Comparison of ENCODE assay signal across 30 mouse cellular contexts in the genomic region with DNA sequence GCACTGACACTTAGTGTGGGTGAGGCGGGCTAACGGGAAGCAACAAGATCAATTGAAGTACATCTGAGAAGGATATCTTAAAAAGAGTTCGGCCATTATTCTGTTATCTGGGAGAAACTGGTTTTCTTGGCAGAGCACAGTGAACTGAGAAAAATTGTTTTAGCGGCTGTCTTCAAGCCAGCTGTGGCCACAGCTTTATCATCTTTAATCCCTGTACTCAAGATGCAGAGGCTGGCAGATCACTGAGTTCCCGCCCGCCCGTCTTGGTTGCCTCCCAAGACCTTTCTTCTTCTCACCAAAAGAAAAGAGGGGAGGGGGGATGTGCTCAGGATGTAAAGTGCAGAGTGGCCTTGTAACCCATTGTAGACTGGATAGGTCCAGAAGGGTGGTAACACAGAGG. TPM values are rescaled to one million over a fixed set of nuclear protein-coding genes. Genes with fewer than 3 reads are reported as not detected.
"Had no signal": no experiment of that assay in that cellular context is flagged by ENCODE, and none has a peak within 500 bp of the region (broad histone marks: within the 10 kb centered on the region; RNA-seq: fewer than 3 reads in every experiment).

No protein-coding gene starts in this region.

- H3K9me3 ChIP-seq: embryonic facial prominence, embryonic 10.5 days; embryonic facial prominence, embryonic 12.5 days; embryonic facial prominence, embryonic 13.5 days; embryonic facial prominence, embryonic 15.5 days; forebrain, embryonic 10.5 days; forebrain, embryonic 12.5 days; forebrain, embryonic 13.5 days; forebrain, embryonic 15.5 days had no signal

- H3K9ac ChIP-seq: embryonic facial prominence, embryonic 12.5 days; embryonic facial prominence, embryonic 13.5 days; embryonic facial prominence, embryonic 15.5 days; forebrain, embryonic 12.5 days; forebrain, embryonic 13.5 days; forebrain, embryonic 15.5 days; forebrain, postnatal 0 days had no signal

- H3K36me3 ChIP-seq: forebrain, embryonic 15.5 days had no signal

- H3K27me3 ChIP-seq: embryonic facial prominence, embryonic 12.5 days; embryonic facial prominence, embryonic 13.5 days; embryonic facial prominence, embryonic 15.5 days; forebrain, embryonic 12.5 days; forebrain, embryonic 13.5 days; forebrain, embryonic 15.5 days had no signal

- H3K4me1 ChIP-seq: embryonic facial prominence, embryonic 10.5 days; embryonic facial prominence, embryonic 12.5 days; embryonic facial prominence, embryonic 13.5 days; embryonic facial prominence, embryonic 15.5 days; forebrain, embryonic 10.5 days; forebrain, embryonic 12.5 days; forebrain, embryonic 13.5 days; forebrain, embryonic 15.5 days had no signal

- H3K4me3 ChIP-seq: embryonic facial prominence, embryonic 10.5 days; embryonic facial prominence, embryonic 12.5 days; embryonic facial prominence, embryonic 13.5 days; embryonic facial prominence, embryonic 15.5 days; erythroblast, embryonic 14.5 days; forebrain, embryonic 10.5 days; forebrain, embryonic 12.5 days; forebrain, embryonic 13.5 days; forebrain, embryonic 15.5 days; gastrocnemius, adult 2 months; heart, adult 2 months had no signal

- ATAC-seq: forebrain, embryonic 13.5 days; forebrain, embryonic 14.5 days; forebrain, embryonic 15.5 days; forebrain, embryonic 16.5 days; forebrain, postnatal 0 days had no signal

- DNase-seq: cerebellum, adult 8-10 months; cerebellum, adult 9-10 months; cerebellum, postnatal 10 days; cerebellum, postnatal 14 days; cerebellum, postnatal 25 days; cerebellum, postnatal 36 days; embryo, embryonic 11 days; forebrain, postnatal 0 days; gastrocnemius, adult 2 months; gastrocnemius, postnatal 10 days; gastrocnemius, postnatal 14 days; gastrocnemius, postnatal 25 days; gastrocnemius, postnatal 36 days; heart, adult 11 months; heart, adult 18-20 months; heart, adult 2 months had no signal

- H3K27ac ChIP-seq: embryonic facial prominence, embryonic 10.5 days; embryonic facial prominence, embryonic 12.5 days; embryonic facial prominence, embryonic 13.5 days; embryonic facial prominence, embryonic 15.5 days; forebrain, embryonic 10.5 days; forebrain, embryonic 12.5 days; forebrain, embryonic 13.5 days; forebrain, embryonic 15.5 days; gastrocnemius, adult 2 months; heart, adult 2 months had no signal

RNA-seq across cellular contexts. Expression of gene Hcar2, which starts 48.4 kb away (rescaled TPM):
- total RNA-seq: forebrain, postnatal 0 days; gastrocnemius, adult 18-20 months; gastrocnemius, adult 2 months; gastrocnemius, postnatal 14 days had no signal
- polyA plus RNA-seq: embryonic facial prominence, embryonic 10.5 days; embryonic facial prominence, embryonic 11.5 days; erythroblast, embryonic 14.5 days; forebrain, embryonic 10.5 days; forebrain, embryonic 11.5 days; forebrain, embryonic 12.5 days; forebrain, embryonic 13.5 days; forebrain, embryonic 14.5 days; forebrain, embryonic 15.5 days; forebrain, embryonic 16.5 days; forebrain, postnatal 0 days had no signal
